Mouse (Mus musculus) liver, embryonic 14.5 days (tissue): Measurements from ENCODE around the gene Rundc3a. TPM values are rescaled to one million over a fixed set of nuclear protein-coding genes. Genes with fewer than 3 reads are reported as not detected.

Experiments used
- ATAC-seq: fragments of 200-750 bp; cut with Nextera tagmentation; 2 replicates; pipeline ENCODE4 v1.8.0; 2017; ENCODE audit warnings: moderate number of reproducible peaks, mild to moderate bottlenecking, moderate library complexity; ENCODE audit not compliant: insufficient read depth
- DNase-seq, 3 experiments: peaks; one replicate each; pipeline ENCODE4 v3.0.0-alpha.2; 2012 to 2013; ENCODE audit warnings: low read depth in 3 of 3, low spot score in 3 of 3
- H3K27ac ChIP-seq: fragments of 300-500 bp; sonication (generic); 2 replicates; pipeline ENCODE4 v1.5.1; 2014; ENCODE audit warnings: moderate library complexity, mild to moderate bottlenecking, control low read depth, inconsistent platforms
- H3K27me3 ChIP-seq: fragments of 300-500 bp; sonication (generic); 2 replicates; pipeline ENCODE4 v1.6.1; 2014; ENCODE audit warnings: mild to moderate bottlenecking, low read length, moderate library complexity; ENCODE audit not compliant: control insufficient read depth, insufficient read depth
- H3K36me3 ChIP-seq: fragments of 300-500 bp; sonication (generic); replicated peaks from 2 replicates; pipeline ENCODE4 v1.6.1; 2014; ENCODE audit warnings: low read depth; ENCODE audit not compliant: control insufficient read depth, insufficient read depth
- H3K4me1 ChIP-seq, 2 experiments: fragments of 200-500 bp in 1 of 2; fragments of 300-500 bp in 1 of 2; sonication (generic) in 1 of 2; replicated peaks; 2 replicates each; pipeline ENCODE4 v1.6.1; 2012 to 2014; ENCODE audit warnings: antibody characterized with exemption in 1 of 2, inconsistent platforms in 1 of 2, low read length in 1 of 2; ENCODE audit not compliant: control insufficient read depth in 2 of 2, insufficient read depth in 2 of 2
- H3K4me2 ChIP-seq: fragments of 300-500 bp; sonication (generic); 2 replicates; pipeline ENCODE4 v1.6.1; 2014; ENCODE audit warnings: low read depth, mild to moderate bottlenecking, control low read depth, moderate library complexity
- H3K4me3 ChIP-seq, 2 experiments: fragments of 200-500 bp in 1 of 2; fragments of 300-500 bp in 1 of 2; sonication (generic) in 1 of 2; 2 replicates each; pipeline ENCODE4 v1.5.1; 2012 to 2014; ENCODE audit warnings: low read depth in 2 of 2, low read length in 2 of 2, mild to moderate bottlenecking in 2 of 2, control low read depth in 1 of 2, inconsistent platforms in 1 of 2, moderate library complexity in 1 of 2; ENCODE audit not compliant: insufficient read depth in 1 of 2
- H3K9ac ChIP-seq: fragments of 300-500 bp; sonication (generic); replicated peaks from 2 replicates; pipeline ENCODE4 v1.6.1; 2014; ENCODE audit warnings: mild to moderate bottlenecking, control low read depth, moderate library complexity
- H3K9me3 ChIP-seq: fragments of 300-500 bp; sonication (generic); 2 replicates; pipeline ENCODE4 v1.6.1; 2016; ENCODE audit warnings: low read length, mixed read lengths; ENCODE audit not compliant: control insufficient read depth
- CTCF ChIP-seq: IDR thresholded peaks from 2 replicates; pipeline ENCODE4 v1.5.1; 2016; ENCODE audit warnings: antibody characterized with exemption, low read depth, control low read depth
- EP300 ChIP-seq: IDR thresholded peaks from 2 replicates; pipeline ENCODE4 v1.6.1; 2016; ENCODE audit warnings: antibody characterized with exemption, low read depth
- WGBS: fragments of 180-500 bp; shearing (Covaris S2); extraction: QIAGEN DNeasy Blood & Tissue Kit; methylation state at CpG from one replicate; pipeline ENCODE4 v1.1.7; 2014; ENCODE audit not compliant: insufficient replicate concordance; 5-methylcytosine and 5-hydroxymethylcytosine counted together
- polyA plus RNA-seq, 2 experiments: library from polyadenylated mRNA; depleted of rRNA in 1 of 2; stranded (reverse) in 1 of 2; unstranded in 1 of 2; fragments of >200 nt; fragmentation: Nextera tagmentation in 1 of 2; extraction: Ambion mirVana in 1 of 2; gene quantifications; 2 replicates each; pipeline versions ENCODE4 v1.2.1 to v1.2.3; 2012 to 2014

The Rundc3a gene
- polyA plus RNA-seq, 2 experiments: 1.0 to 1.4 TPM

DNA sequence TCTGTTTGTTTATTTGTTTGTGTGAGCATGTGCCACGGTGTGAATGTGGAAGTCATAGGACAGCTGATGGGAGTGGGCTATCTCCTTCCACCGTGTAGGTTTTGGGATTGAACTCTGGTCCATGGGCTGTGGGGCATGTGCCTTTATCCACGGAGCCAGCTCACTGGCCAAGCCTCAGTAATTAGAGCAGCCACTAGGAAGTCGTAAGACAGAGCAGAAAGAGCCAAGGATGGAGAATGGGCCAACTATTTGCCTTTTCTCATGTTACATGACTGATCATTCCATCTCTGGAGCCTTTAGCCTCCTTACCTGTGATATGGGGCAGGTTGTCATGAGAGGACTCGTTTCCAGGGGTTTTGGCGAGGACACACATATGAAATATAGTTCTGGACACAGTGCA is 3.1 kb downstream of the Rundc3a start:
- no peak for DNase-seq
- Histone ChIP-seq H3K9ac (no peak overlapping the region), H3K36me3 (no peaks in the 10 kb centered on the region), H3K4me3 (no peak overlapping the region), H3K27me3 (peaks cover 91% of the 10 kb centered on the region), H3K4me1 (peaks cover 8 to 12% of the 10 kb centered on the region in 2 experiments; a peak in 3 of 4 replicates), H3K27ac (no peak overlapping the region), H3K9me3 (no peaks in the 10 kb centered on the region), H3K4me2 (no peak overlapping the region)
- TF ChIP-seq EP300: no peak
- no peak for TF ChIP-seq CTCF
- no peak for ATAC-seq
- 44% methylated on average over 6 of the region's 6 CpGs for WGBS

DNA sequence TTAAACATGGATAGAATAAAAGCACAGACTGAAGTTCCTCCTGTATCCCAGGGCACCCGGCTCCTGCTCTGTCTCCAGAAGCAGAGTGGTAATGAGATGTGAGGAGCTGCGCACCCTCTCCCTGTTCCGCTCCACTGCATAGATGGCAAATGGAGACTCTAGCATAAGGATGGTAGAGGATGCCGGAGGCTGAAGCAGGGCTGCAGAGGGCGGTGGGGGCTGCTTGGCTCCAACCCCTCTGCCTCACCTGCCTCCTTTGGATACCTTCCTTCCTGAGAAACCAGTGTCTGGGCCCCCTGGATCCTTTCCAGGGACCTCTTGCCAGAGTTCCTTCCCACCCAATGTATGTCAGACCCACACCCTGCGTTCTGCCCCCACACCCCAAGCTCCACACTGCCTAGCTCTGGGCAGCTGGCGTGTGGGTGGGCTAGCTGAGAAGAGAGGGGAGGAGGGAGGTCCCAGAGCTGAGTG is 3.5 kb downstream of the Rundc3a start:
- Histone ChIP-seq H3K4me3 (no peak overlapping the region), H3K4me2 (no peak overlapping the region), H3K36me3 (no peaks in the 10 kb centered on the region), H3K27me3 (peaks cover 88% of the 10 kb centered on the region), H3K27ac (no peak overlapping the region), H3K9ac (no peak overlapping the region), H3K9me3 (no peaks in the 10 kb centered on the region), H3K4me1 (peaks cover 8 to 12% of the 10 kb centered on the region in 2 experiments; a peak in 3 of 4 replicates)
- ATAC-seq: no peak
- TF ChIP-seq CTCF (no peak), EP300 (no peak)
- WGBS: 80% methylated on average over 7 of the region's 7 CpGs
- DNase-seq: no peak

DNA sequence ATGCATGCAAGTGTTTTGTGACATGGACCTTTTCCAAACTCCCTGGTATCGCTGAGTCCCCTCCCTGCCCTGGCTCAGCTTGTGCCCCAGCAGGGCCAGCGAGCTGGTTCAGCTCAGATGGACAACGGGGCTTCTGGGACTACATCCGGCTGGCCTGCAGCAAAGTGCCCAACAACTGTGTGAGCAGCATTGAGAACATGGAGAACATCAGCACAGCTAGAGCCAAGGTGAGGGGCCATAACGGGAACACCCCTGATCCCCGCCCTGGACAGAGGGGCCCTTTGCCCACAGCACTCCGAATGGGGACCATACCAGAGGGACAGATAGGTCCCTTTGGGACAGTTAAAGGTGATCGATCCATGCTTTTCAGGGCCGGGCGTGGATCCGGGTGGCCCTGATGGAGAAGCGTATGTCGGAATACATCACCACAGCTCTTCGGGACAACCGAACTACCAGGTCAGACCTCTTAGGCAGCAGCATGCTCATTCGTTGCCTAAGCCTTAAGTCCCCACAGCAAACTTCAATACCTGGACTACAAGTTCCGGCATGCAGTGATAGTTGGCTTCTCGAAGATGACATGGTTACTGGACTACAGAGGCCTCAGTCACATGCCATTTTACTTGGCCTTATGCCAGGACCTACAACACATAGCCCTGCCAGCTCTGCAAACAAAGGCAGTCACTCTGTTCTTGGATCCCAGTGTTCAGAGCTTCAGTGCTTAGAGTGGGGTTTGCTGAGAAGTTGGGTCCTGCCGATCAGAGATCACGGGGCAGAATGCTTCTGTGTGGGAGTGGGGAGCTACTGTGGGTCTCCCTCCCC is 5.0 kb downstream of the Rundc3a start:
- H3K4me3 ChIP-seq: no peak overlapping the region
- 74% methylated on average over 20 of the region's 20 CpGs for WGBS
- no peak overlapping the region for H3K27ac ChIP-seq
- no peak overlapping the region for H3K4me2 ChIP-seq
- ATAC-seq: no peak
- H3K27me3 ChIP-seq: peaks cover 75% of the 10 kb centered on the region
- TF ChIP-seq CTCF (no peak), EP300 (no peak)
- peaks cover 9% of the 10 kb centered on the region for H3K36me3 ChIP-seq
- H3K9ac ChIP-seq: no peak overlapping the region
- H3K9me3 ChIP-seq: no peaks in the 10 kb centered on the region
- peaks cover 2 to 3% of the 10 kb centered on the region in 2 experiments; a peak in 2 of 4 replicates for H3K4me1 ChIP-seq
- no peak for DNase-seq

DNA sequence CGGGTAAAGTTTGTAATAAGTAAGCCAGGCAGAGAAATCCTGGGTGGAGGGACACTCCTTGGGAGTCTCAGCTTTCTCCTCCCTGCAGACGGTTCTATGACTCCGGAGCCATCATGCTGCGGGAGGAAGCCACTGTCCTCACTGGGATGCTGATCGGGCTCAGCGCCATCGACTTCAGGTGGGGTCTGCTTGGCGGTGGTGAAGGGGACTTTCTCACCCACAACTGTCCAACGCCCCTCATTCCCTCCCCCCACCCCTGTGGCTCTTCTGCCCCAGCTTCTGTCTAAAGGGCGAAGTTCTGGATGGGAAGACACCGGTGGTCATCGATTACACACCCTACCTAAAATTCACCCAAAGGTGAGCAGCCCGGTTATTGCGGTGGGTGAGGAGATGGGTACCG is 5.9 kb downstream of the Rundc3a start:
- Histone ChIP-seq H3K27ac (no peak overlapping the region), H3K27me3 (peaks cover 66% of the 10 kb centered on the region), H3K4me2 (no peak overlapping the region; the same call in 1 of the 2 replicates), H3K9me3 (no peaks in the 10 kb centered on the region), H3K9ac (no peak overlapping the region), H3K36me3 (peaks cover 18% of the 10 kb centered on the region), H3K4me1 (peaks cover 0 to 2% of the 10 kb centered on the region in 2 experiments; a peak in 1 of 4 replicates), H3K4me3 (no peak overlapping the region)
- 17% methylated on average over 15 of the region's 15 CpGs for WGBS
- DNase-seq (no peak), ATAC-seq (no peak)
- TF ChIP-seq CTCF: no peak
- TF ChIP-seq EP300: no peak

DNA sequence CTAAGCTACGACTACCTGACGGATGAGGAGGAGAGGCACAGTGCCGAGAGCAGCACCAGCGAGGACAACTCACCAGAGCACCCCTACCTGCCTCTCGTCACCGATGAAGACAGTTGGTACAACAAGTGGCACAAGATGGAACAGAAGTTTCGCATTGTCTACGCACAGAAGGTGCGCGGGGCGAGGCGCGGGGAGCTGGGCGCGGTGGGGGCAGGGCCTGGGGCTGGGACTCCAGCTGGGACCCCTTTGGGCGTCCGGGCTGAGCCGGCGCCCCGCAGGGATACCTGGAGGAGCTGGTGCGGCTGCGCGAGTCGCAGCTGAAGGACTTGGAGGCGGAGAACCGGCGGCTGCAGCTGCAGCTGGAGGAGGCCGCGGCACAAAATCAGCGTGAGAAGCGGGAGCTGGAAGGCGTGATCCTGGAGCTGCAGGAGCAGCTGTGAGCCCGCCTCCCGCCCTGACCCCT is 6.4 kb downstream of the Rundc3a start:
- TF ChIP-seq EP300 (no peak), CTCF (no peak)
- Histone ChIP-seq H3K4me2 (peak overlapping the region; percentile 52), H3K9me3 (no peaks in the 10 kb centered on the region), H3K27me3 (peaks cover 61% of the 10 kb centered on the region), H3K4me1 (peaks cover 0 to 2% of the 10 kb centered on the region in 2 experiments; a peak in 1 of 4 replicates), H3K4me3 (peak overlapping the region in 1 of 2 experiments; percentile 32; a peak in 2 of 4 replicates), H3K36me3 (peaks cover 24% of the 10 kb centered on the region), H3K9ac (no peak overlapping the region), H3K27ac (no peak overlapping the region)
- WGBS: 5% methylated on average over 34 of the region's 34 CpGs
- ATAC-seq (no peak), DNase-seq (no peak)
